Mouse (Mus musculus) brain, embryonic 14.5 days (tissue): ENCODE measurements around the gene 4930415O20Rik.

Source experiments
- CTCF ChIP-seq: fragments of 200-500 bp; IDR thresholded peaks from 2 replicates; pipeline ENCODE4 v1.5.1; 2012; ENCODE audit warnings: inconsistent platforms, mild to moderate bottlenecking, moderate library complexity, borderline replicate concordance; ENCODE audit not compliant: insufficient read depth, insufficient read length; ENCODE audit errors: extremely low read depth
- POLR2A ChIP-seq: fragments of 200-500 bp; IDR thresholded peaks from 2 replicates; pipeline ENCODE4 v1.6.1; 2012; ENCODE audit warnings: mild to moderate bottlenecking, inconsistent platforms, borderline replicate concordance; ENCODE audit not compliant: poor library complexity, insufficient read depth, insufficient read length, severe bottlenecking; ENCODE audit errors: extremely low read depth

GRCm38 (mm10) chr15:98526057-98526456, 44.7 kb upstream of the 4930415O20Rik start:
- no peak for TF ChIP-seq CTCF
- no peak for TF ChIP-seq POLR2A
